Mouse (Mus musculus) left cerebral cortex, postnatal 4 days (tissue): ENCODE measurements around the gene Ptprt. TPM values are rescaled to one million over a fixed set of nuclear protein-coding genes. Genes with fewer than 3 reads are reported as not detected.
"Not testable (repeated sequence)": the region's sequence is repeated elsewhere in the genome, so short reads cannot be mapped to it uniquely, and the experiment has no call there.

Experiments used
- DNase-seq: peaks from one replicate; pipeline ENCODE4 v3.0.0-alpha.2; 2022
- intact Hi-C: fragments of 180-260 bp; cut with DNase I; formaldehyde crosslinking; loops from one replicate; pipeline ENCODE4 v1.15.1; 2025
- total RNA-seq, 2 experiments: library from RNA; stranded (reverse); gene quantifications; 2 replicates each; pipeline ENCODE4 v1.2.3; 2021

Ptprt gene
- total RNA-seq, 2 experiments from 2014 or later: 81.3 to 88.0 TPM

GRCm38 (mm10) chr2:162222476-162222875, 438.5 kb downstream of the Ptprt start:
- DNase-seq: no peak
- intact Hi-C loops: no loop called here

DNA sequence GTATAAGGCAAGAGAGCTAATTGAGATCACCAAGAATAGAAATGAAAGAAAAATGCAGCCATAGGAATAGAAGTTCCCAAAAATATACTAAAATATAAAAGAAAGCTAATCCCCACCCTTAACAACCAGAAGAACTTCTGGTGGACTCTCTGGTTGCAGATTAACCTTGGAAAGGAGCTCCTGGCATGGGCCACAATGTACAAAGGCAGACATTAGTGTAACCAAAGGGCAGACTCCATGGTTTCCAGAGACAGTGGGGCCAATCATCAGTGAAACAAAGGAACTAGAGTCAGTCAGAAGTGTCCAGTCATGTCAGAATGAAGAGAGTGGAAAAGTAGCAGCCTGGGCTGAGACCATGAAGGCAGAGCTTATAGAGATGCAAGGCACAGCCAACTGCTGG, 440.4 kb downstream of the Ptprt start:
- DNase-seq: no peak
- intact Hi-C loops: no loop called here

GRCm38 (mm10) chr2:162219507-162219906, 441.4 kb downstream of the Ptprt start:
- DNase-seq: peak; percentile 55
- intact Hi-C loops: no loop called here

DNA sequence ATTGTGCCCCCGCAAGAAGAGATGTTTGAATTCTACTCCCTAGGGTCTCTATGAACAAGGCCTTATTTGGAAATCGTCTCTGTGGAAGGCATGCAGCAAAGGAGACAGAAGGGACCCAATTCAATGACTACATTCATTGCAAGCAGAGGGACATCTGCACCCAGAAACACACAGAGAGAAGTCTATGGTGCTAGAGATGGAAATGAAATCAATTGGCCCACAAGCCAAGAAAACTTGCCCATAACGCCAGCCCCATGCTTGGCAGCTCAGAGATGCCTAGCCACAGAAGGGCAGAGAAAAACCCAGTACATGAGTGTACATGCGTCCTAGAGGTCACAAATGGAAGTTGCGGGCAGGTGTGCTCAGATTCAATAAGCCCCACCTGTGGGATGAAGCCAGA, 443.1 kb downstream of the Ptprt start:
- DNase-seq: no peak
- intact Hi-C loops: no loop called here

- no peak for DNase-seq
- intact Hi-C loops: no loop called here
Measured at GRCm38 (mm10) chr2:162212397-162212796, 448.6 kb downstream of the Ptprt start.

GRCm38 (mm10) chr2:162210564-162210963, 450.4 kb downstream of the Ptprt start:
- intact Hi-C loops: no loop called here
- DNase-seq: no peak

- DNase-seq: no peak
- intact Hi-C loops: no loop called here
Measured at GRCm38 (mm10) chr2:162197316-162197715, 463.6 kb downstream of the Ptprt start.

DNA sequence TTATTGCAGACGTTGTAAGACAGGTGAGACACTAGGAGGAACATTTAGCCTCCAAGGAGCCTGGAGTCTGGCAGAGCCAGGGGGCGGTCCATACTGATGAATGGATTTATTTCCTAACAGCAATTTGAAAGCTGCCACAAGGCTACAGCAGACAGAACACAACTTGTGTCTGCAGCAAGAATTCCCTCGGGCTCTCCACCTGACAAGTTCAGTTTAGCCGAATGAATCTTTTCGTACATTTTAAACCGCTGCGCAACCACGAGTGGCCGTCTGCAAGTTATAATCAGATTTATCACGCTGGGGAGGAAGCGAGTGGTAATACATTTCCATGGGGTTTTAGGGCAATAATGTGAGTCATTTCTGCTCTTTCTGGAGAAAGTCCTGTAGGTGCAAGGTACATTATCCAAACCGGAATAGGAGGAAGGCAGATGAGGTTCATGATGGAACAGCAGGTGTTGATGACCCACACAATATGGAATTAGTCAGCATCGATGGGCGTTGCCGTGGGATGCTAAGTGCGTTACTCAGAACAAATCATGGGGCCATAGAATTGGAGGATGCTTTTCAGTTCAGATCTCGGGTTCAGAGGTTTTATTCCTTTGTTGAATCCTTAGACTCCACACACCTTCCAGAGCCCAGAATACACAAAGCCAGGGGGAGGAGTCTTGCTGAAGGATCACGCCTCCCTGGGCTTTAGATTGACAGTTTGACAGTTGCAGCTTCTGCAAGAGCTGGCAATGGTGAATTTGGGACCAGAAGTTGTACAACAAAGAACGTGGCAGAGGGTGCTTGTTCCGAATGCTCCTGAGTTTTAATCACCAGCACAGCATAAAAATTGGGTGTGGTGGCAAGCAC, 478.1 kb downstream of the Ptprt start:
- intact Hi-C loops: no loop called here
- no peak for DNase-seq

- intact Hi-C loops: no loop called here
- DNase-seq: no peak
Measured at GRCm38 (mm10) chr2:162181826-162182225, 479.1 kb downstream of the Ptprt start.

GRCm38 (mm10) chr2:162172529-162172928, 488.4 kb downstream of the Ptprt start:
- DNase-seq: no peak
- intact Hi-C loops: no loop called here

GRCm38 (mm10) chr2:162141845-162142411, 519.0 kb downstream of the Ptprt start:
- peak; percentile 7 for DNase-seq

GRCm38 (mm10) chr2:162136176-162136575, 524.8 kb downstream of the Ptprt start:
- intact Hi-C loops, DNase-seq: not testable (repeated sequence)

More at GRCm38 (mm10) chr2:162141845-162142411, 519.0 kb downstream of the Ptprt start:
- intact Hi-C loops: no loop called here

GRCm38 (mm10) chr2:162131607-162132304, 529.2 kb downstream of the Ptprt start:
- DNase-seq: peak; percentile 13

GRCm38 (mm10) chr2:162129896-162130295, 531.1 kb downstream of the Ptprt start:
- DNase-seq: no peak
- intact Hi-C loops: no loop called here

More at GRCm38 (mm10) chr2:162131607-162132304, 529.2 kb downstream of the Ptprt start:
- intact Hi-C loops: no loop called here

GRCm38 (mm10) chr2:162118041-162118440, 542.9 kb downstream of the Ptprt start:
- intact Hi-C loops: no loop called here
- DNase-seq: no peak

DNA sequence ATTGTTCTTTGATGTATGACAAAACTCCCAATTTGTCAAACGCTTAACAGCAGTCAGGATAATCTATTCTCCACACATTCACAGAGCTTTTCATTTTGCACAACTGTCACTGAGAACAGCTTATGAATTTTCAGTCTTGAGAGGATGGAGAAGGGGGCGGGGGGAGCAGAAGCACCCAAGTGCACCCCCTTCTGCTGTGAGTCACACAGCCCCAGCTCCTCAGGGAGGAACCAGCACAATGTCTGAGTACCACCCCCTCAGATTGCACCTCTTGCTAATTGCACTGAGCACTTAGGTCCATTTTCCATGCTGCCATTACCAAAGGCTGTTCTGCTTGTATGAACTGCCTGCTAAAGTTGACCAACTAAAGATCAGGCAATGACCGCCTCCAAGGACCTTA, 578.6 kb downstream of the Ptprt start:
- intact Hi-C loops: no loop called here
- DNase-seq: no peak

DNA sequence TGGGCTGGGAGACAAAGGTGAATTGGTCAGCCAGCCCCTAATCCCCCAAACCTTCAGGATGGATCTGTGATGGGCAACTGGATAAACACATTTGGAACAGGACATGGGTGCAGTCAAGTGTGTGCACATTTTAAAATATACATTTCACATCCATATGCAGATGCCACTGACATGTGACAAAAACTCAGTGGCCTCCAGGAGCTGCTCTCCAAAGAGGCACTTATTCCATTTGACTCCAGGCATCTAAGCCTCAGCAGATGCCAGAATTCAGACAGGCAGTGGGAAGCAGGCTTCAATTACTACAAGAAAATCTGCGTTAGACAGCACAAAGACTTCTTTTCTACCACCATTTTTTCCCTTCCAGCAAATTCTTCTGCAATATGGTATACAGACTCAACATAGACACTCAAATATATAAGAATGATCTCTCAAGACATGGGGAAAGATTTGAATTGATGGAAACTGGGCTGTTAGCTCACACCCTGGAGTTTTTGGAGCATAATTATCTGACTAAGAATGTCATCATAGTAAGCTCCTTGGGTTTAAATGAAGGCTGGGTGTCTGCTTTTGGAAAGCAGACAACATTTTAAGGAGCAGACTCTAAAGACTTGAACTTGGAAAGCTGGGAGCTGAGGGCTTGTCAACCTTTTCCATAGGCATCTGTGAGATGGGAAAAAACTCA, 580.1 kb downstream of the Ptprt start:
- intact Hi-C loops: no loop called here

GRCm38 (mm10) chr2:162078571-162079280, 582.2 kb downstream of the Ptprt start:
- intact Hi-C loops: no loop called here
- DNase-seq: peak; percentile 24

More for the DNA sequence above, 580.1 kb downstream of the Ptprt start:
- peak; percentile 3 for DNase-seq

GRCm38 (mm10) chr2:162052816-162053215, 608.1 kb downstream of the Ptprt start:
- no peak for DNase-seq
- intact Hi-C loops: no loop called here

DNA sequence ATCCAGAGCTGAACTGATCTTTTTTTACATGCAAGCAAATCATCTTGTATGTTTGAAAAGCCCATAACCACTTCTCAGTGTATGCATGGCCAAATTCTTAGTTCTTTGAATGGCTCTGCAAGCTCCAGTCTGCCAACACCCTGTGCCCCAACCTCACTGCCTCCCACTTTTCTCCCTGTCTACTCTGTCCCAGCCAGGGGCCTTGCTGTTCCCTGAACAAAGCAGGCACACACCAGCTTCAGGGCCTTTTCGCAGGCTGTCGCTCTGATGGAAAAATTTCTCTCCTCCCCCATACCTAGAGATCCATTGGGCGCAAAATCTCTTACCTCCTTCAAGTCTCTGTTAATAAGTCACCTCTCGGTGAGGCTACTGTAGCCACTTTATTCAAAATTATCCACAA, 610.7 kb downstream of the Ptprt start:
- intact Hi-C loops: no loop called here
- no peak for DNase-seq
